Mouse (Mus musculus) liver, adult 2 months (tissue): ENCODE measurements around the gene Erap1.
"Not testable (repeated sequence)": the region's sequence is repeated elsewhere in the genome, so short reads cannot be mapped to it uniquely, and the experiment has no call there.

Experiments used
- CTCF ChIP-seq: fragments of 200-500 bp; IDR thresholded peaks from 2 replicates; pipeline ENCODE4 v1.5.1; 2011; ENCODE audit warnings: low read depth, low read length, control low read depth
- POLR2A ChIP-seq: fragments of 200-500 bp; IDR thresholded peaks from 2 replicates; pipeline ENCODE4 v1.6.1; 2011; ENCODE audit warnings: low read length, control low read depth; ENCODE audit not compliant: insufficient read depth; ENCODE audit errors: extremely low read depth

DNA sequence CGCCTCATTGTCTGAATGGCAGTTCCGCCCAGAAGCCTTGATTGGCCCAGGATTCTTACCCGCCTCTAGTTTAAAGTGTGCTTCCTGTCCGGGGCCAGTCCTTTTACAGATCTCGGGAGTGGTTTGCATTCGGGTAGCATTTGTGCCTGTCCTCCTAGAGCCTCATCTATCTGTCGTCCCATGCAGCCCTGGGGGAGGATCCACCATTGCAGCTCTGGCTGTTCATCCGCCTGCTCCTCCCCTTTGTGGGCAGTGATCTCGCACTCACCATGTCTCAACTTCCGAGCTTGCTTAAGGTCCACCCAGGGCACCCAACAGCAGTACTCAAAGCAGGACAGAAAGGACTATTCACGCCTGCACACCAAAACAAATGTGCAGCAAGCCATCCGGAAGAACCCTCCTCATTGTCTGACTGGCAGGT lies 48.0 kb upstream of the Erap1 start:
- not testable (repeated sequence) for TF ChIP-seq CTCF, POLR2A
